Mouse (Mus musculus) urinary bladder, postnatal 36 days (tissue): ENCODE data around the gene Ntrk2.

Experiments used
- DNase-seq, 2 experiments: peaks; one replicate each; pipeline ENCODE4 v3.0.0; 2022; ENCODE audit warnings: low spot score in 2 of 2, mixed read lengths in 1 of 2

Gene Ntrk2

DNA sequence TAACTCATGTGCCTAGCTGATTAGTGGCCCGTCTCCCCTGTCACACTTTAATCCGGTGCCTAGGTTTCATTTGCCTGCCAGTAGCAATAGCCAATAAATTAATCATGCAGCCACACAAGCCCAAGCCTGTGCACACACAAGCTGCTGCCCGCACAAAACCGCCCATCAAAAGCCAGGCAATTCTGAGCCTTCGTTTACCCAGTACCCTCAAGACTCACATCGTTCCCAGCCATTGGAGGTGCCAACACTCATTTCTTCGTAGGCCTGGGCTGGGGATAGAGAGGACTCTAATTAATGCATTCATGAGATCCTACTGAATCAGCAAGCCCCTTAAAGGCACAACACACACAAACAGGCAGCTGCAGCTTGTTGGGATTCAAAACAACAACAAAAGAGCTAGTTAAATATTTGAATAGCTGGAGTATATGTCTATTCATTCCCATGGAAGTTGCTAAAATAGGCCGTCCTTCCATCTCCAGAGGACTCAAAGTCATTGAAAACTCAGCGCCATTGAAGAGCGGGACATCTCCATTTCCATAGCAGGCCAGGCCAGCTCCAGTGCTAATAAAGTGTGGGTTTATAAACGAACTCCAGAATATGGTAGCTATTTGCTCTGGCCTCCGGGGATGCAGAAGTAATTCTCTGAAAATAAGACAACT lies 158.5 kb downstream of the Ntrk2 start:
- peak; percentile 16 to 19 for DNase-seq

DNA sequence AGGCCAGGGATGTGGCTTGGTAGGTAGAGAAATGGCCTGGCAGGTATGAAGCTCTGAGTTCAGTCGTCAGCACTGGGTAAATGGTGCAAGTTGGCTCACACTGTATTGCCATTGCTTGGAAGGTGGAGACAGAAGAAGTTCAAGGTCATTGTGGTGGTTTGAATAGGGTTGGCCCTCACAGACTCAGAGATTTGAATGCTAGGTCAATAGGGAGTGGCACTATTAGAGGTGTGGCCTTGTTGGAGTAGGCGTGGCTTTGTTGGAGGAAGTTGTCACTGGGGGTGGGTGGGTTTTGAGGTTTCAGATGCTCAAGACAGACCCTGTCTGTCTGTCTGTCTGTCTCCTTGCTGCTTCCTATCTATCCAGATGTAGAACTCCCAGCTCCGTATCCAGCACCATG lies 159.5 kb downstream of the Ntrk2 start:
- DNase-seq: no peak

DNA sequence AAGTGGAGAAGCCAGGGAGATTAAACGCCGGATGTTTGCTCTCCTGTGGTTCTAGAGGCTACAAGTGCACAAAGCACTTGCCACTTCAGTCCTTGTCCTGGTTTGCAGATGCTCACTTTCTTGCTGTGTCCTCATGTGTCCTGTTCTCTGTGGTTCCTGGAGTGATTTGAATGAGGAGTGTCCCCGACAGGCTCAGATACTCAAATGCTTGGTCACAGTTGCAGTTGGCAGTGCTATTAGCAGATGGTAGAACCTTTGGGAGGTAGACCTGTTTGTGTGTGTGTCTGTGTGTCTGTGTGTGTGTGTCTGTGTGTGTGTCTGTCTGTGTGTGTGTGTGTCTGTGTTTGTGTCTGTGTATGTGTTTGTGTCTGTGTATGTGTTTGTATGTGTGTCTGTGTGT lies 160.1 kb downstream of the Ntrk2 start:
- DNase-seq: no peak

DNA sequence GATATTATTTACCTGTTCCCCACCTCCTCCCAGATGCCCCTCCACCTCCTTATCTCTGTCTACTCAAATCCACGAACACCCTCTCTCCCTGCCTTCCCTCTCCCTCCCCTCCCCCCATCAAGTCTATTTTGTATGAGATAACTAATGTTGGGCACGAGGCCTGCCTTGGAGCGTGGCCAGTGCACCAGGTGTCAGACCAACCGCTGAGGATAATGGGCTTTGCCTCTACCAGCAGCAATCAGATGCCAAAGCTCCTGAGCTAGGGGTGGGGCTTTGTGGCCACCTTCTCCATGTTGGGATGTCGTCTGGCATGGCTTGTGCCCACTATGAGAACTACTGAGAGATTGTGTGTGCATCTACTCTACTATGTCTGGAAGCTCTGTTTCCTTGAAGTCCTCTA lies 161.8 kb downstream of the Ntrk2 start:
- DNase-seq: no peak

- DNase-seq: peak; percentile 23 to 39
These were observed 165.1 kb downstream of the Ntrk2 start for GRCm38 (mm10) chr13:58971449-58971903.

DNA sequence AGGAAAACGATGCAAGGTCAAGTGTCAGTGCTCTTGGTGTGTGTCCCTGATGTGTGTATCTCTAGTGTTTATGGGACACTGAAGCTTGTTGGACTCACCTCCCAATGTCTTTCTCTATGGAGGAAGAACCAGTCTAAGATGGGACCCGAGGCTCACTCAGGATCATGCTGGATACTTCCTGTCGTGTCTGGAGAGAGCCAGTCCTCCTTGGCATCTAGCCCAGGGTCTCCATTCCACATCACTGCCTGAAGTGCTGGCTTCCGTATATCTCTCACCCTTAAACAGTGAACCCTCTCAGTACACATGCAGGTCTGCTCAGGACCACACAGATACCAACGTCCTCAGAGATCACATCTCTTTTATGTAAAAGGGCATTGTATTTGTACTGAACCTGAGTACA lies 166.1 kb downstream of the Ntrk2 start:
- DNase-seq: no peak

- DNase-seq: no peak
These were observed 190.1 kb downstream of the Ntrk2 start for GRCm38 (mm10) chr13:58996447-58996846.

DNA sequence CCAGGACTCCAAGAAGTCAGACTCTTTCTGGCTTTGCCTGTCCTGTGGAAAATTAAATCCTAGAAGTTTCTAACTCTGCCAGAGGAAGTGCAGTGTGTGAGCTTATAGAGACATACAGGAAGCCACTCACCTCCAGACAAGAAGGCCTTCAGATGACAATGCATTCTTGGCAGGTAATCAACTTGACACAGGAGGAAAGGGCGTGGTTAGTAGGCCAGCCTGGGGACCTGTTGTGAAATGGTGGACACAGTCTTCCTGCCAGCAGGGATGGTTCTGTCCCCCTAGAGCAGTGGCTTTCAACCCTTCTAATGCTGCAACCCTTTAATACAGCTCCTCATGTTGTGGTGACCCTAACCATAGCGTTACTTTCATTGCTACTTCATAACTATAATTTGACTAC lies 191.4 kb downstream of the Ntrk2 start:
- no peak for DNase-seq

DNA sequence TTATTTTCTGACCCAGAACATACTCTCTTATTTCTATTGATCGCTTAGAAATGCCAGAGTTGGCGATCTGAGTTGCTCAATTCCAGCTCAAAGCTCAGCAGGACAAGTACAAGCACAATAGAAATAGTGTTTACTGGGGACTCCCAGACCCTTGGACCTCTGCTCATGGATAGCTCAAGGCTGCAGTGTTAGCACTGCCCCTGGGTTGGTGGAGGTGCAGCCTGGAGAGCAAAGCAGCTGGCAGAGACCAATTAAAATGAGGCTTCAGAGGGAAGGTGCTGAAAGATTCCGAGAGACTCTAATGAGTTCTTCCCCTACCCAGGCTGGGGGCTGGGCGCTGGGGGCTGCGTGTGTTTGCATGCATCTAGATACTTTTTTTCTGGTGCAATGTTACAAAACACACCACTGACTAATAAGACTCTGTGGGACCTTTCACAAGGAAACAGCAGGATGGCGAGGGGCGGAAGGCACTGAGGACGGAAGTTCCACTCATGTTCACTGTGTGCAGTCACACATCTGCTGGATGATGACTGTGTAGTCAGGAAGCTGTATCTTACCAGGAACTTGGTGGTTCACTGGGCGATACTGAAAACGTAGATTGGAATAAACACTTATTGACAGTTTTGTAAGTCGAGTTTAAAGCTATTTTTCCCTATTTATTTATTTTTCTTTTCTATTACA lies 193.1 kb downstream of the Ntrk2 start:
- no peak for DNase-seq

GRCm38 (mm10) chr13:59002943-59003806 lies 196.8 kb downstream of the Ntrk2 start:
- DNase-seq: no peak

GRCm38 (mm10) chr13:59003807-59004173 lies 197.4 kb downstream of the Ntrk2 start:
- DNase-seq: peak in 1 of 2 experiments; percentile 24

- DNase-seq: no peak
These were observed 198.2 kb downstream of the Ntrk2 start for GRCm38 (mm10) chr13:59004579-59004978.

DNA sequence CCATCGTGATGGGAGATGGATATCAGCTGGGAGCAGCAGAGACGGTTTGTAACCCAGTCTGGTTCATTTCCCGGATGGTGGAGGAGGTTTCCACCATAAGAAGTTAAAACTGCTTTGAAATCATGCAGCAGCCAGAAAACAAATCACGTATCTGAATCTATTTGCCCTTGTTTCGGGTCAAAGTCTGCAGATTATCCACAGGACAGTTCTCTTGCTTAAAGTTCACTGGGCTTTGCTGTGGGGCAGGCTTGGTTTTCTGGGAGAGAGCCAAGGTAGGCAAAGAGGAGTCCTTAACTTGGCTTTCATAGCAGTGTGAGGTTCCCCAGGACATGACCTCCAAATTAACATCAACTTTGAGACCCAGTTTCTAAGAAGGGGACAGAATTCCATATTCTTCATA lies 203.5 kb downstream of the Ntrk2 start:
- DNase-seq: no peak

DNA sequence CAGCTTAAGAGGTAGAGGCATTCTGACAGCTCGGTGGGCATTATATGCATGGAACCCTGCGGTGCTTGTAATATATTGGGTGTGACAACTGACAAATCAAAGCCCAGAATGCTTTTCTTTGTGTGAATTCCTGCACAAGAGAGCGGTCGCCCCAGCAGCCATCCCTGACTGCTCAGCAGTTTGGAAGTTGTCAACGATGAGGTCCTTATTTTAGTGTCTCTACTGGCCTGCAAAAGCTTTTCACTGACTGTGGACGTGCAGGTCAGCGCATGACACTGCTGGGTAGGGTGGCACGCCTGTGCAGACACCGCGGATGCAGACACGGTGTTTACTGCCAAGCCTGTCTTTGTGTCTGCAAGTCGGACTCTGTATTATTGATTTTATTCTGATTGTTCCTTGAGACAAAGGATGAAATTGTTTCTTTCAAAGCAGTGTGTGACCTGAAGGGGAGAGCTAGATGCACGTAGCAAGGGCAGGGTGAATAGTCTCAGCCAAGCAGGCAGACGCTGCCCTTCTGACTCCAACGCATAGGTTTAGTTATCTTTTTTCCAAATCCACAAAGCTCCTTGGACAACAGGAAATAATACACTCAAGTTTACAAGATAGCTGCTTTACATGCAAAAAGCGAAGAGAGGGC lies 204.6 kb downstream of the Ntrk2 start:
- no peak for DNase-seq

DNA sequence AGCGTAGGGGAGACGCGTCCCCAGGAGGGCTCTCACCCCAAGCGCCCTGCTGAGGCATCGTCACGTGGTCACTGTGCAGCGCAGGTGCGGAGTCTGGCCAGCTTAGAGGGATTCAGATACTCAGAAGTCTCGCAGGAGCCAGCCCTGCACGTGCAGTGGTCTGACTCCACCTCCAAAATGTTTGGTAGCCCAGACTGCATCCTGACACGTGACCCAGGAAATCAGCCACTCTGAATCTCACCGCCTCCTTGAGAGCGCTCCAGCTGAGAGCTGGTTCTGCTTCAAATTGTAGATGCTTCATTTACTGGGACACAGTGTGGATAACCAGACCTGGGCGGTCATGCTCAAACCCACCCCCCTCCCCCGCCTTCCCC lies 205.1 kb downstream of the Ntrk2 start:
- DNase-seq: peak; percentile 23 to 75

DNA sequence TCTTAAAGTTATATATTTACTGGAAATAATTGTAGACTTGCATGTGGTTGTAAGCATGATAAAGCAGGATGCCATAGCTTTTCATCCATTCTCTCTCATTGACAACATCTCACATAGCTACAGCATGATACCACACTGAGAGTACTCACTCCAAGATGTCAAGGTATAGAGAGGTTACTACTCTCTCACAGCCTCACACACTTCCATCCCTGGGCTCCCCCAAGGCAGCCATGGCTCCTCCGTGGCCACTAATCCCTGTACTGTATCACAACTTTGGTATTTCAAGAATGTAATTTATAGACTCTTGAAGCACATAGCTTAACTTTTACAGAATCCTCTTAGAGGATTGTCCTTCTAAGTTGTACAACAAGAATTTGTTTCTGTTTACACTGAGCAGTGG lies 209.0 kb downstream of the Ntrk2 start:
- no peak for DNase-seq

GRCm38 (mm10) chr13:59017121-59017520 lies 210.8 kb downstream of the Ntrk2 start:
- no peak for DNase-seq

DNA sequence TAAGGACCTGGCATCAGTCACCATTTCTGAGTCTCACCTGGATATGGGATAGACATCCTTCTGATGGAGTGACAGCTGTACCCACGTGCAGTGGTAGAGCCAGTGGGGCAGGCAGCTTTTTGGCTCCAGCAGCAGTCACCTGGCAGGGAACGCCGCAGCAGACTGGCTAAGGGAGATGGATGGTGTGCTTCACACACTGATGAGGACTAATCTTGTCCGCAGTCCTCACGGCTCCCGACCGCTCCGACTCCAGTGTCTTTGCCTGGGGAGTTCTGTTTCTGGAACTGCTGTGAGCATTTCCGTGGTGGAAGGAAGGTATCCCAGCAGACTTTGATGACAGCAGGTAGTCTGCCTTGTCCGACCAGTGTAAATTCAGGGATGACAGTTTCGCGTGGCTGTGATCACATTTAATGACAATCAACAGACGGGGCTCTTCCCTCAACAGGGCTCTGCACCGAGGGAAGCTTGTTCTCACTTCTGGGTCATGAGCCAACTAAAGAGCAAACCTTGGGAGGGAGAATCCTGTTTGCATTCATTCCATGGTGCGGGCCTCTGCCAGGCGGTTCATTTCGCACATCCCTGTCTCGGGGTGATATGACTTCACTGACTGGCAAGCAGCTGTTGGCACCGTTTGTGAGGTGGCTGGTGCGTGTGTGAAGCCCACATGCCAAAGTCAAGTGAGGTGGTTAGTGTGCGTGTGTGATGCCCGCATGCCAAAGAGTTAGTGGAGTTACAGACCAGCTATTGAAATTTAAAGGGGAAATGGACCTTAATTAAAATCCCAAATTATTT lies 216.1 kb downstream of the Ntrk2 start:
- no peak for DNase-seq

DNA sequence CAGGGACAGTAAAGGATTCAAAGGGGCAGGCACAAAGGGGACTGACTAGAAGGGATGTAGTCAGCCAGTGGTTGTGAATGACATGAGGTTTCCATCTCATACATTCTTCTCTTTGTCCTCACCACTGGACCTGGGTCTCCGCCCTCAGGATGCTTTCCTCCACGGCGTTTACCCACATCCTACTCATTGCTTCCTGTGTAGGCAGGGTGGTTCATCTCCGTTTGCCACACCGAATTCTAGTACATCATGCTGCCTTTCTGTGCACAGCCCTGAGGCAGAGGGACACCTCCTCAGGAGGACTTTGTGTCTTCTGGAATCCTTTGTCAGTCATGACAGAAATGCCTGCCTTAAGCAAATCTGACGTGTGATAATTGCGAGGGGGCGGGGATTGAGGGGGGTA lies 219.3 kb downstream of the Ntrk2 start:
- DNase-seq: no peak

- no peak for DNase-seq
These were observed 221.1 kb downstream of the Ntrk2 start for GRCm38 (mm10) chr13:59027436-59027835.

- no peak for DNase-seq
These were observed 222.2 kb downstream of the Ntrk2 start for GRCm38 (mm10) chr13:59028546-59028945.
